Mouse (Mus musculus) thymus, adult 2 months (tissue): ENCODE measurements around the gene 1700123L14Rik.

Experiments used
- CTCF ChIP-seq: fragments of 200-500 bp; IDR thresholded peaks from 2 replicates; pipeline ENCODE4 v1.5.1; 2012; ENCODE audit warnings: mild to moderate bottlenecking, control low read depth, low read length, moderate library complexity, borderline replicate concordance; ENCODE audit not compliant: control insufficient read depth, poor library complexity, insufficient read depth; ENCODE audit errors: extremely low read depth
- POLR2A ChIP-seq: fragments of 200-500 bp; IDR thresholded peaks from 2 replicates; pipeline ENCODE4 v1.6.1; 2012; ENCODE audit warnings: mild to moderate bottlenecking, low read length, control low read depth, moderate library complexity; ENCODE audit not compliant: control insufficient read depth, poor library complexity, insufficient read depth; ENCODE audit errors: extremely low read depth

- TF ChIP-seq CTCF = no peak
- no peak for TF ChIP-seq POLR2A
These were observed 640 bp downstream of the 1700123L14Rik start for GRCm38 (mm10) chr6:96165403-96165802.
